Mouse (Mus musculus) Muller cell, postnatal 12 days (primary cell): ENCODE results near the gene Nupl2.
A peak's percentile ranks its signal among the peaks of the same experiment; 100 is the strongest.

Source experiments
- DNase-seq: peaks from one replicate; pipeline ENCODE4 v3.0.0-alpha.2; 2015; ENCODE audit errors: inconsistent ontology term

Nupl2 gene

DNA sequence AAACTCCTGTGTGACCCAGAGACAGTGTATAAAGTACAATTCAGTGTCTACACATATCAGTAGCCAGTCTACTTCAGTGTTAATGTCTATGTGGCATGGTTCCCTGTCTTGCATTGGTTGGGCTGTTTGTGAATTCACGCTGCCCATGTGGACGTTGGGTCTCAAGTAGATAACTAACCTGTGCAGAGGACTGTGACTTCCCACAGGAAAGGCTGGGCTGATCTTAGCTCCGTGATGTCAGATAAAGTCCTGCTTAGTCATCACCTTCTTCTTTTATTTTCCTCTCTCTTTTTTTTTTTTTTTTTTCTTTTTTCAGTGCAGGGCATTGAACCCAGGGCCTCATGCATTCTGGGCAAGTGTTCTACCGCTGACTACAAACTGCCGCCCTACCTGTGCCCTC lies 43.7 kb downstream of the Nupl2 start:
- DNase-seq = no peak

DNA sequence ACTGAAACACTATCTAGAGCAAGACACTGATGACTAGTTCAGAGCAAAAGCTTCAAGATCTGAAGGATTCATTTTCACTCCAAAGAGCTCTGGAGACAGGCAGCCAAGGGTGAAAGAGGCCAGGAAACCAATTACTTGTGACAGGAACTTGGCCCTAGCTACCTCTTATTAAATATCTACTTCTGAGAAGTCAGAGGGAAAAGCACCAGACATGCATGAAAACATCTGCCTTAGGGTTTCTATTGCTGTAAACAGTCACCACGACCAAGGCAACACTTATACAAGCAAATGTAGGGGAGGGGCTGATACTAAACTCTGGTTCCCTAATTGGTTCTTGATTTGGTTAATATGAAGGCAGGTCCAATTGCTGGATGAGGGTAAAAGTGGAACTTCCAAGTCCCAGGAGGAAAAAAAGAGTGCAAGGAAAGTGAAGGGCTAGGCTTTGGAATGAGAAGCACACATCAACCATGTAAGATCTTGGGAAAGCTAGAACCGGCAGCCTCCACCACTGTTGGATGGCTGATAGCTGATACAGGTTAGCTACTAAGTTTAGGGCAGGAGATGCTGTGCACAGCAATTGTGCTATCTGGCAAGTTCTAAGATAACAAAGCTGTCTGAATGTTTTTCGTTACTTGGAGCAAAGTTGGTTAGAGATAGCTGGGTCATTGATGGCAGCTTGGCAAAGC lies 49.2 kb downstream of the Nupl2 start:
- DNase-seq = no peak

DNA sequence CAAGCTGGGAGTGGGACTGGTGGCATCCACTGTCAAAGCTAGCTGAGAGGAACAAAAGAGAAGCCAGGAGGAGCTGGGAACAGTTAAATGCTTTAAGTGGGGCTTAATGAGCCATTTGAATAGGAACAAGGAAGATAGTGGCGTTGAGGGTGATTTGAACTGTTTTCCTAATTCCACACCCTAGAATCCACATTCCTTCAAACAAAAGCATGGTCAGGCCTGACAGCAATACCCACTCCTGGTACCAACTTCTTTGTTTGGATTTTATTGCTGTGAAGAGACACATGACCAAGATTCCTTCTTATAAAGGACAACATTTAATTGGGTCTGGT lies 49.8 kb downstream of the Nupl2 start:
- DNase-seq = peak; percentile 92

DNA sequence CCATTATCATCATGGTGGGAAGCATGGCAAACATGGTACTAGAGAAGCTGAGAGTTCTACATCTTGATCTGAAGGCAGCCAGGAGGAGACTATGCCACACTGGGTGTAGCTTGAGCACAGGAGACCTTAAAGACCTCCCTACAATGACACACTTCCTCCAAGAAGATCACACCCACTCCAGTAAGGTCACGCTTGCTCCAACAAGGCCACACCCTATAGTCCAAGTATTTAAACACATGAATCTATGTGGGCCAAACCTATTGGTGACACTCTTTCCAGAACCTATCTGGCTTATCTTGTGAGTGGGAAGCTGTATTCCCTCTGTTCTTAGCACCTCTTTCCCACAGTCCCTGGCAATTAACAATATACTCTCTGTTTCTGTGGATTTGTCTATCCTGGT lies 50.1 kb downstream of the Nupl2 start:
- DNase-seq = no peak
